Mouse (Mus musculus): ENCODE measurements around the gene Lrrc32.

Lrrc32 gene

GRCm38 (mm10) chr7:98548839-98549238 lies 59.8 kb downstream of the Lrrc32 start:
- no peak for DNase-seq

- no peak for DNase-seq
These were observed 61.5 kb downstream of the Lrrc32 start for GRCm38 (mm10) chr7:98550596-98550995.

- DNase-seq: no peak
These were observed 62.0 kb downstream of the Lrrc32 start for GRCm38 (mm10) chr7:98551041-98551440.
